Mouse (Mus musculus) liver (tissue): ENCODE measurements around the gene Aatf.
"Not testable (repeated sequence)": the region's sequence is repeated elsewhere in the genome, so short reads cannot be mapped to it uniquely, and the experiment has no call there.

Experiments used
- DNase-seq: peaks from one replicate; pipeline ENCODE4 v3.0.0-alpha.2; 2020; ENCODE audit warnings: mixed read lengths

Gene Aatf

DNA sequence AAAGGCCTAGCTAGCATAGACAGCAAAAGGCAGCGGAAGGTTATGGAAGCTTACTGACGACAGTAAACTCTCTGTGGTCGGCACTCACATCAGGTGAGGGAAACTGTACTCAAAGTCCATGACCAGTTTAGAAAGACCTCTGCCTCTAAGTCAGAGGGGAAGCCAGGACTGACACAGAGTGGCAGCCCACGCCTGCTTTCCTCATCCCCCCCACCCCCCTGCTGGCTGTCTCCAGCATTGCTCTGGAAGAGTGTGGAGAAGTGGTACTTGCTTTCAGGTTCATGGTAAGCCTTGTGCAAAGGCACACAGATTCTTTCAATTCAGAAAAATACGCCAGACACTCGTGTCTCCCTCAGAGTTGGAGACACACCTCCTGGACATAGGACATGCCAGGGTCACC is 78.4 kb downstream of the Aatf start:
- DNase-seq, result no peak

DNA sequence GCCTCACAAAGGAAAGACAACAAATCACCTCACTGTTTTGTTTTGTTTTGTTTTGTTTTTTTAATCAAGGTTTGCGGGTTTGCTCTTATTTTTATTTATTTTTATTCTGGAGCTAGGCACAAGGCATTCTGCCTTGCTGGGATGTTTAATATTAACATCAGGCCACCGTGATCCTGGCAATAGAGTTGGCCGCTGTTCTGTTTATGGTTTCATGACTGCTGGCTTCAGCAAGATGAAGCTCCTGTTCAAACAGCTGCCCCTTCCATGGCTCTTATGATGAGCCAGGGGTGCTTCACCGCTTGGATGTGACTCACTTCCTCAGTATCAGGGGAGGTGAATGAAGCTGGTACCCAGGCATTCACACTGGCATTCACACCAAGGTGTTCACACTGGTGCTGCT is 83.0 kb downstream of the Aatf start:
- no peak for DNase-seq

- DNase-seq, result no peak
These were observed 83.7 kb downstream of the Aatf start for GRCm38 (mm10) chr11:84429581-84429980.

DNA sequence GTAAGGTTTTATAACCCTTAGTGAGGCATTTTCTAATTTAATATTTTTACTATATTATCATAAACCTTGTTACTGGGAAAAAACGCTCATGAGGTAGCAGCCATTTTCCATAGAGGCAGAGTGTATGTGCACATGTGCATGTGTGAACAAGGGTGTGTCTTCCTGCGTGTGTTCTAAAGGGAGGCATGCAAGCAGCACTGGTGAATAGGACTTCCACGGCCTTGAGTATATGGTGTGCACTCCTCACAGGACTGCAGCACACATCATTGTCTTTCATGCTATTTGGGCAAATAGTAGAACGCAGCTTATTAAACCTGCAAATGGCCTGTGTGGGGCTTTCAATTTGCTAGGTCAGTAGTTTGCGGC is 86.7 kb downstream of the Aatf start:
- no peak for DNase-seq

DNA sequence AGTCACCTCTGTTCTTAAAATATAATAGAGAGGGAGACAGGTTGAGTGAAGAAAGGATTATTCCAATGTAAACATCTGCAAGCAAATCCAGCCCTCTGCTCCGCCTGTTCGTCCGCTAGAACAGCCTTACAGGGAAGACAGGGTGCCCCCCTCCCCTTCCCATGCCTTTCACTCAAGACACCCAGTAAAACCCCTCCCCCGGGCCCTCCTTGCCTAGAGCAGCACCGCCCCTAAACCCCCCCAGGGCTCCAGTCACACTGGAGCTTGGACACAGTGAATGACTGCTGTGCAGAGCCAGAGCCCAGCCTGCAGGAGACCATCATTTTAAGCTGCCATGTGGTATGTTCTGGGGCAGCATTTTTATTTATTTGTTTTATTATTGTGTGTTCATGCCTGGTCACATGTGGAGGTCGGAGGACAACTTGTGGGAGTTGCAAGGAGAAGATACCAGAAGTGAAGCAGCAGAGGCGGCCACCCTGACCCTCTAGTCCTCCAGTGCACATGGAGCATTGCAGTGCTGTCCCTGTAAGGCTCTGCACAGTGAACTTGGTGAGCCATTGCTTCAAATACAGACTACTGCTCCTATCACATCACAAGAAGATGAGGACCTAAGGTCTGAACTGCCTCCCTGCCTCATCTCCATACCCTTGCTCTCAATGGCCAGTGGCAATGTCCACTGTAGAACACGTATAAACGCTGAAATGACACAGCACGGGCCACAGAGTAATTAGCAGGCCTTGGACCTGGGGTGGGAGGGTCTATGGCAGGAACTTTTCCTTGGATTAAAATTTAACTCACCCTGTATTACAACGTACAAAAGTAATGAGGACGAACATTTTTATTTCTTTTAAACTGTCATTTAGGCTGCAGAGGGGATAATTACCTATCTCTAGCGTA is 87.3 kb downstream of the Aatf start:
- DNase-seq, result no peak

GRCm38 (mm10) chr11:84420779-84421178 is 92.5 kb downstream of the Aatf start:
- DNase-seq, result no peak

DNA sequence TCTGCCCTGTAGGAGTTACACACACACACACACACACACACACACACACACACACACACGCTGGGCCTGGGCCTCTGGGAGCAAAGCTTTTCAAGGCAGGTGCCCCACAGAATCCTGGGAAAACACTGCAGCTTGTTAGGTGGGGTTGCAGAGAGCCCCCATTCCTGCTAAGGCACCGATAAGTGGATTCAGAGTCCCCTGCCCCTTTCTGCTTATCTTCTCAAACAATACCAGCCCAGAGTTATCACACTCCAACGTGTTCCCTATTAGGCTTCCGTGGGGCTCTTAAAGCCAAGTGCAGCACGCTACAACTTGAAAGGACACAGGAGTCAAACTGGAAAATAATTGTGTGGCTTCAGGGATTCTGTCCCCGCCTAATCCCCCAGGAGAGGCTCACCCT is 100.2 kb downstream of the Aatf start:
- DNase-seq, result peak; percentile 76

DNA sequence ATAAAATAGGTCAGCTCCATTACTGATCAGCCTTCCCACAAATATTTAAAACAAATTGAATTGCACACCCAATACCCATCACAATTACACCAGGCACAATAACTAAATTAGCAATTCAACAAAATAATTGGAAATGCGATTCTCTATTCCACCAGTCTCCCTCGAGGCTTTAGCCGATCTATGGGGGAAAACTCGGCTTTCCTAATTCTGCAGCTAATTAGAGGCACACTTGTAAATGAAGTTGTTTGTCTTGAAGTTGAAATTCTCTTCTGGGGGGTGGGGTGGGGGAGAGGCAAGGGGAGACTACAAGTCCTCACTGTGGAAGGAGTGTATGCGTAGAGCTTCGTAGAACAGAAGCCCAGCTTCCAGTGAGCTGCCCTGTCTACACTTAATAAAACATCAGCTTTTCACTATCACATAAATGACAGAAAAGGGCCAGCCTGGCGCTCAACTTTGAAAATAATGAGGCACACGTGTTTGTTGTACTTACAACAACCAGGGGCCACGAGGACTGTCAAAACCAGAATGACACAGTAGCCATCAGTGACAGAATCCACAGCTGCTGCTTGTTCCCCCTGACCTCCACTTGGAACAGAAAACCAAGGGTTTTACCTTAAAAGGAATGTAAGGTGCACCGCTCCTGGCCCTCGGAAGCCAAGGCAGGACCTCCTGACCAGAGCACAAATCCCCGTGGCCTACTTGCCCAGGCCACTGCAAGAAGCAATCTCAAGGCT is 101.0 kb downstream of the Aatf start:
- no peak for DNase-seq

DNA sequence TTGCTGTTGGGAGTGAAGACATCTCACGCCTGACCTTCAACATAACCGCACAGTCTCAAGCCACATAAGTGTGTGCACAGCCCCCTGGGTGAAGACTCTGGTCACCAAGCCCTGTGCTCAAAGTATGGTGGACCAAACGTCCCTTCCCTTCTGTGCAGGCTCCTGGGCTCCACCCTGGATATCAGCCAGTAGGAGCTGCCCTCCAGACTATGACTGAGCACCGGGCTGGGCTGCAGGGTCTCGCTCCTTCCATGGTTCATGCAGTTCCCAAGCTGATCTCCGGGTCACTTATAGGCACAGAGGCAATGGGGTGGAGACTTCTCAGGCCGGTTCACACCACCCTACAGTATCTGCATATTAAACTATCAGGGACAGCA is 101.7 kb downstream of the Aatf start:
- peak; percentile 68 for DNase-seq

- peak; percentile 63 for DNase-seq
These were observed 102.3 kb downstream of the Aatf start for GRCm38 (mm10) chr11:84410879-84411641.

DNA sequence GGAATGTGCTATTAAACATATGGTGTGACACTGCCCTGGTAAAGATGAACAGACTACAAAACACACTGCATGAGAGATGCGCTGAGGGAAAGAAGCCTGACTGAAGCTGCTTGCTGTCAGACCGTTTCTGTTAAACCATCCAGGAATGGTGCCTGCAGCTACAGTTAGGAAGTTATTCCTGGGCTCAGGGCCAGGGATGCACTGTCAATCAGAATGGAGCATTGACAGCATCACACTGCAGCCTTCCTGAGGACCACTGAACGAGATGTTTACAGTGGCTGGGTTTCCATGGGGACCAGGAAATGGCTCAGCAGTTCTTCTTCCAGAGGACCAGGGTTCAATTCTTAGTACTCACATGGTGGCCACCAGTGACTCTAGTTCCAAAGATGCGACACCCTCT is 102.9 kb downstream of the Aatf start:
- no peak for DNase-seq

DNA sequence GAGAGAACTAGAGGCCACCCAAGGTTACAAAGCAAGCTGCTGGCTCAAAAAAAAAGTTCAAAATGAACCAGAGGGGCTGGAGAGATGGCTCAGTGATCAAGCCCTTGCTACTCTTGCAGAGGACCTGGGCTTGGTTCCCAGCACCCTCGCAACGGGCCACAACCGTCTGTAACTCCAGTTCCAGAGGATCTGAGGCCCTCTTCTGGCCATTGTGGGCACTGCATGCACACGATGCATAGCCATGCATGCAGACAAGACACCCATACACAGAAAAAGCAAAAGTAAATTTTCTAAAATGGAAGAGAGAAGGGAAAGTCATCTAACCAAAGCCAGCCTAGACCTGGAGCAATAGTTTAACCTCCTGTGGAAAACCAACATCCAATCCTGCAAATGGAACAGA is 106.6 kb downstream of the Aatf start:
- DNase-seq, result no peak

- DNase-seq, result no peak
These were observed 118.3 kb downstream of the Aatf start for GRCm38 (mm10) chr11:84395010-84395409.

- no peak for DNase-seq
These were observed 119.8 kb downstream of the Aatf start for GRCm38 (mm10) chr11:84393571-84393970.

- DNase-seq, result not testable (repeated sequence)
These were observed 121.3 kb downstream of the Aatf start for GRCm38 (mm10) chr11:84392066-84392465.

GRCm38 (mm10) chr11:84391126-84391525 is 122.2 kb downstream of the Aatf start:
- no peak for DNase-seq

- no peak for DNase-seq
These were observed 124.0 kb downstream of the Aatf start for GRCm38 (mm10) chr11:84389332-84389731.

DNA sequence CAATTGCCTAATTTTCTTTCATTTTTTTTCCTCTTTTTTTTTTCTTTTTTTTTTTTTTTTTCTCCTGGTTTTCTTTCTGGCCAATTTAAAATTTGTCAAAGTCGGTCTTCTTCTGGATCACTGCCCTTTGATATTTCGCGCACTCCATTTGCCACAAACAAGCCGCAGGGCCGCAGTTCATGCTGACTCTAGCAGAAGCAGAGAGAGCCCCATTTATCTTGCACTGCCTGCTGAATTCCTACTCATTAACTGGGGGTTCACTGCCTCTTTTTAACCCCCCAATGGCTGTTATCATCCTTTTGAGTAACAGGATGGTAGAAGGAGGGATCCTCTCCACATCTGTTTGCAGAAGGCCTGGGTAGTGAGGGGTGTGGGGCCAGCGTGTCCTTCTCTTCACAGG is 129.4 kb downstream of the Aatf start:
- DNase-seq, result no peak

DNA sequence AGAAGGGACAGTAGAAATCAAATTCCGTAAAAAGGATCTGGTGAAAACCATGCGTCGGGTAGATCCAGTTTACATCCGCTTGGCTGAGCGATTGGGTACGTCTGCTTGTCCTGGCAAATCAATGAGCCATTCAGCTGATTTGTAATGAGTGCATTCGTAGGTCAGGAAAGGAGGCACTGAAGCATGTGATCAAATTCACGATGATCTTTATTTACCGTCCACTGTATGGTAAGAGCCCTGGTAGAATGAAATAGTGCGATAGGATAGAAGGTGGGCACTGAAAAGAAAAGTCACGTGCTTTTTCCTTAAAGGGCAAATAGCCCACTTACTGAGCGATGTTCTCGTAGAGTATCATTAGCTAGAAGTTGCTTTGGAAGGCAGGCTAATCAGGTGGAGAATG is 130.9 kb downstream of the Aatf start:
- no peak for DNase-seq

GRCm38 (mm10) chr11:84376510-84377365 is 136.6 kb downstream of the Aatf start:
- DNase-seq, result no peak

DNA sequence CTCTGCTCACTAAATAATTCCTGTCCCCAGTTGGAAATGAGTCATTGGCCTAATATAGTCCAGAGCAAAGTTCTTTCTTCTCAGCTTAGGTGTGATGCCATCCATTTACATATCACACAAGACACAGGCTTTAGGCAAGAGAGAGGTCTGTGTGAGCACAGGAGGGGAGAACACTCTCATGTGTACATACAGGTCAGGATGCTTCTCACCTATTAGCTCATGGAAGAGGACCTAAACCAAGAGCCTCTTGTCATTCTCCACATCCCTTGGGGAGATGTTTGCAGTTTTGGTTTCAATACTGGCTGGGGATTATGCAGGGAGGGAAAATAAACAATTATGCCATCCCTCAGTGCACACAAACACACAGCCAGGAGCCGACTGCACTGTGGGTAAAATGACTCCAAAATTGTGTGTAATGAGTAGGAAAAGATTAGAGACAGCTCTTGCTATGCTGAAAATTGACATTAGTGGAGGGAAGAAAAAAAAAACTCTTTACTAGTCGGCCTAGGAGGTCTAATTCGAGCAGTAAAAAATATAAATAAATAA is 137.3 kb downstream of the Aatf start:
- no peak for DNase-seq

- no peak for DNase-seq
These were observed 140.2 kb downstream of the Aatf start for GRCm38 (mm10) chr11:84373122-84373521.
